In genomic region chr17:8538102-8538501, GRCm38 (mm10) we compare ENCODE assay signal across 17 mouse cellular contexts. TPM values are rescaled to one million over a fixed set of nuclear protein-coding genes. Genes with fewer than 3 reads are reported as not detected.
DNase-seq lines count a peak whose midpoint lies in the region; ATAC-seq and TF ChIP-seq lines count a peak whose summit lies in the region.
"Had no signal": no experiment of that assay in that cellular context is flagged by ENCODE, and none has a peak within 500 bp of the region (broad histone marks: within the 10 kb centered on the region; RNA-seq: fewer than 3 reads in every experiment).

No protein-coding gene starts in this region.

- H3K4me2 ChIP-seq in lung, embryonic 14.5 days = no peak overlapping the region
- H3K4me2 ChIP-seq in stomach, postnatal 0 days (replicated peaks; ENCODE audit: low read depth) = no peak overlapping the region
- H3K4me2 ChIP-seq: embryonic facial prominence, embryonic 12.5 days; heart, embryonic 11.5 days; hindbrain, embryonic 14.5 days; midbrain, embryonic 13.5 days had no signal

- TF ChIP-seq CTCF in lung, embryonic 14.5 days (IDR thresholded peaks at IDR 0.05; ENCODE audit: low read depth) = peak; percentile 38
- peak; percentile 67 for TF ChIP-seq CTCF in Patski (IDR thresholded peaks at IDR 0.05)
- peak; percentile 41 for TF ChIP-seq CTCF in stomach, postnatal 0 days (IDR thresholded peaks at IDR 0.05; ENCODE audit: low read depth)

- H3K9me3 ChIP-seq in lung, embryonic 14.5 days (ENCODE audit: low read depth, low read length) = no peaks in the 10 kb centered on the region
- H3K9me3 ChIP-seq in stomach, postnatal 0 days (ENCODE audit: control insufficient read depth, low read length) = no peaks in the 10 kb centered on the region
- H3K9me3 ChIP-seq: embryonic facial prominence, embryonic 12.5 days; midbrain, embryonic 13.5 days had no signal

- in situ Hi-C loops in Patski (cut with MboI; ENCODE audit: low pct_unique_long_range_greater_than_20kb) = no loop called here

- no peak overlapping the region for H3K4me3 ChIP-seq in lung, embryonic 14.5 days (ENCODE audit: low read depth, low read length)
- no peak overlapping the region for H3K4me3 ChIP-seq in stomach, postnatal 0 days (ENCODE audit: low read depth, low read length)
- H3K4me3 ChIP-seq: embryonic facial prominence, embryonic 12.5 days; midbrain, embryonic 13.5 days had no signal

- WGBS in lung, embryonic 14.5 days = 63% methylated on average over 3 of the region's 3 CpGs
- 62% methylated on average over 3 of the region's 3 CpGs for WGBS in stomach, postnatal 0 days

- H3K4me1 ChIP-seq in lung, embryonic 14.5 days (ENCODE audit: insufficient read depth) = no peaks in the 10 kb centered on the region
- H3K4me1 ChIP-seq in stomach, postnatal 0 days (replicated peaks; ENCODE audit: control insufficient read depth, insufficient read depth) = no peaks in the 10 kb centered on the region
- H3K4me1 ChIP-seq: midbrain, embryonic 13.5 days had no signal

- CTCF ChIA-PET in Patski (lab: Charles Lee) = interaction anchor here (1.7 kb wide), 1 partner anchor 21 kb away, joined by 5 read pairs; no protein-coding TSS in a partner anchor

- DNase-seq in embryo, embryonic 10.5 days (ENCODE audit: low spot score) = peak; percentile 40
- no peak for DNase-seq in embryo, embryonic 11 days
- peak; percentile 17 for DNase-seq in lung, embryonic 14.5 days
- DNase-seq in lung, postnatal 25 days (ENCODE audit: low spot score) = no peak
- DNase-seq in Patski (ENCODE audit: low read depth, low spot score) = no peak
- DNase-seq in stomach, postnatal 0 days (ENCODE audit: low spot score) = no peak
- no peak for DNase-seq in urinary bladder, postnatal 25 days (ENCODE audit: low spot score)
- no peak for DNase-seq in right cerebral cortex, adult 2 months (ENCODE audit: low spot score in 2 of 2)
- DNase-seq: cerebellum, adult 8-10 months; kidney, postnatal 4 days had no signal

- H3K27me3 ChIP-seq in lung, embryonic 14.5 days (ENCODE audit: insufficient read depth, low read length) = no peaks in the 10 kb centered on the region
- H3K27me3 ChIP-seq in Patski = peaks cover 3% of the 10 kb centered on the region
- H3K27me3 ChIP-seq in stomach, postnatal 0 days (ENCODE audit: control insufficient read depth, insufficient read depth, low read length) = no peaks in the 10 kb centered on the region
- H3K27me3 ChIP-seq: embryonic facial prominence, embryonic 12.5 days; midbrain, embryonic 13.5 days had no signal

- POLR2A ChIA-PET in Patski (lab: Charles Lee) = no interaction called here

- H3K9ac ChIP-seq in lung, embryonic 14.5 days = no peak overlapping the region
- no peak overlapping the region for H3K9ac ChIP-seq in stomach, postnatal 0 days (ENCODE audit: low read length)
- H3K9ac ChIP-seq: embryonic facial prominence, embryonic 12.5 days; hindbrain, embryonic 14.5 days; midbrain, embryonic 13.5 days had no signal

- no peaks in the 10 kb centered on the region for H3K36me3 ChIP-seq in lung, embryonic 14.5 days (ENCODE audit: insufficient read depth)
- no peaks in the 10 kb centered on the region for H3K36me3 ChIP-seq in stomach, postnatal 0 days (ENCODE audit: control insufficient read depth, insufficient read depth, low read length)
- H3K36me3 ChIP-seq: embryonic facial prominence, embryonic 12.5 days; midbrain, embryonic 13.5 days had no signal

- TF ChIP-seq EP300 in stomach, postnatal 0 days (optimal IDR thresholded peaks at IDR 0.05) = no peak

- ATAC-seq in lung, embryonic 14.5 days (ENCODE audit: insufficient read depth) = no peak
- ATAC-seq in Patski = no peak
- ATAC-seq in stomach, postnatal 0 days (ENCODE audit: low FRiP score, low TSS enrichment) = no peak
- ATAC-seq: forebrain, embryonic 14.5 days; midbrain, embryonic 13.5 days had no signal

- no peak overlapping the region for H3K27ac ChIP-seq in lung, embryonic 14.5 days (ENCODE audit: low read depth)
- no peak overlapping the region for H3K27ac ChIP-seq in stomach, postnatal 0 days (replicated peaks)
- H3K27ac ChIP-seq: embryonic facial prominence, embryonic 12.5 days; hindbrain, embryonic 14.5 days; midbrain, embryonic 13.5 days had no signal

RNA-seq across cellular contexts. Expression of gene Pde10a, which starts 12.9 kb away (rescaled TPM):
- polyA plus RNA-seq in lung, embryonic 14.5 days (2014; fragmentation: Nextera tagmentation; extraction: Ambion mirVana) = 2.6 and 3.4 TPM in 2 replicates
- polyA plus RNA-seq in Patski (2021) = 7.7 TPM
- 0.69 and 0.98 TPM in 2 replicates for polyA plus RNA-seq in stomach, postnatal 0 days (2015; fragmentation: Nextera tagmentation; extraction: Ambion mirVana)

RNA-seq across cellular contexts. Expression of gene Gm17087, which starts 28.6 kb away (rescaled TPM):
- not detected in 2 replicates for polyA plus RNA-seq in lung, embryonic 14.5 days (2014; fragmentation: Nextera tagmentation; extraction: Ambion mirVana)
- 0.15 TPM for polyA plus RNA-seq in Patski (2021)
- polyA plus RNA-seq in stomach, postnatal 0 days (2015; fragmentation: Nextera tagmentation; extraction: Ambion mirVana) = not detected in 2 replicates
- polyA plus RNA-seq: embryonic facial prominence, embryonic 12.5 days; forebrain, embryonic 14.5 days; heart, embryonic 11.5 days; hindbrain, embryonic 14.5 days; liver, embryonic 16.5 days; midbrain, embryonic 13.5 days; neural tube, embryonic 14.5 days had no signal

Comparison
In these comparisons a context has a peak if more than half of its experiments do, and no peak if none do; other contexts are left out.
1. DNase-seq: peak in embryo, embryonic 10.5 days (single experiment) and lung, embryonic 14.5 days (single experiment); none in embryo, embryonic 11 days (single experiment), lung, postnatal 25 days (single experiment), Patski (single experiment), stomach, postnatal 0 days (single experiment), urinary bladder, postnatal 25 days (single experiment) and right cerebral cortex, adult 2 months (0 of 2).
2. Peak in every context shown above with its lines, with median percentiles within 50 percentile points of each other: CTCF ChIP-seq.